Mouse (Mus musculus): ENCODE data around the gene Txndc5. TPM values are rescaled to one million over a fixed set of nuclear protein-coding genes. Genes with fewer than 3 reads are reported as not detected.

Gene Txndc5
- total and polyA plus RNA-seq, 3 experiments = 29.7 to 39.5 (median 34.7) TPM

- WGBS = 88% methylated on average over 6 of the region's 6 CpGs
Observed at GRCm38 (mm10) chr13:38529576-38529975, 952 bp upstream of the Txndc5 start.

GRCm38 (mm10) chr13:38527797-38528650 lies 600 bp downstream of the Txndc5 start:
- peak; percentile 92 to 97 for DNase-seq
- Histone ChIP-seq H3K9ac (ENCODE audit: low read depth, low read length) (peak overlapping the region; percentile 82), H3K27me3 (ENCODE audit: control insufficient read depth, insufficient read depth, low read length) (no peaks in the 10 kb centered on the region), H3K36me3 (ENCODE audit: control insufficient read depth, insufficient read depth, low read length) (peaks cover 2% of the 10 kb centered on the region), H3K27ac (peak overlapping the region; percentile 91), H3K4me1 (ENCODE audit: control insufficient read depth, insufficient read depth, low read length) (peaks cover 4% of the 10 kb centered on the region), H3K4me3 (peak overlapping the region; percentile 98), H3K79me2 (replicated peaks; ENCODE audit: control insufficient read depth, insufficient read depth, low read length) (no peaks in the 10 kb centered on the region)
- no peak for TF ChIP-seq CTCF (IDR thresholded peaks at IDR 0.05)
- 0 out of 2 replicates have a peak, but pooled peaks have one; percentile 40 for TF ChIP-seq EP300 (IDR thresholded peaks at IDR 0.05; ENCODE audit: insufficient read depth, low read depth, low read length)
- 0 out of 2 replicates have a peak, but pooled peaks have one; percentile 29 for TF ChIP-seq POLR2A (IDR thresholded peaks at IDR 0.05; ENCODE audit: insufficient read depth, low read depth, low read length)
- intact Hi-C loops (cut with DNase I) = loop anchor here (2.0 to 5.0 kb wide), 2 partner anchors 53 to 181 kb away; partner anchors contain the start of gene Bmp6
- WGBS = under 1% methylated on average over 77 of the region's 87 CpGs

More at GRCm38 (mm10) chr13:38529576-38529975, 952 bp upstream of the Txndc5 start:
- no peak for DNase-seq
- no peak for TF ChIP-seq CTCF (IDR thresholded peaks at IDR 0.05)
- H3K4me1 ChIP-seq (ENCODE audit: control insufficient read depth, insufficient read depth, low read length) = peaks cover 7% of the 10 kb centered on the region
- H3K27ac ChIP-seq = no peak overlapping the region
- H3K27me3 ChIP-seq (ENCODE audit: control insufficient read depth, insufficient read depth, low read length) = no peaks in the 10 kb centered on the region
- peaks cover 2% of the 10 kb centered on the region for H3K36me3 ChIP-seq (ENCODE audit: control insufficient read depth, insufficient read depth, low read length)
- intact Hi-C loops (cut with DNase I) = loop anchor here (2.0 to 5.0 kb wide), 2 partner anchors 51 to 182 kb away; partner anchors contain the start of gene Bmp6
- no peak overlapping the region for H3K4me3 ChIP-seq
- H3K79me2 ChIP-seq (replicated peaks; ENCODE audit: control insufficient read depth, insufficient read depth, low read length) = no peaks in the 10 kb centered on the region
- no peak overlapping the region for H3K9ac ChIP-seq (ENCODE audit: low read depth, low read length)

- Histone ChIP-seq H3K4me3 (peak overlapping the region; percentile 98), H3K36me3 (ENCODE audit: control insufficient read depth, insufficient read depth, low read length) (peaks cover 6% of the 10 kb centered on the region), H3K27me3 (ENCODE audit: control insufficient read depth, insufficient read depth, low read length) (no peaks in the 10 kb centered on the region), H3K79me2 (replicated peaks; ENCODE audit: control insufficient read depth, insufficient read depth, low read length) (no peaks in the 10 kb centered on the region), H3K4me1 (ENCODE audit: control insufficient read depth, insufficient read depth, low read length) (peaks cover 4% of the 10 kb centered on the region), H3K27ac (peak overlapping the region; percentile 91), H3K9ac (ENCODE audit: low read depth, low read length) (peak overlapping the region; percentile 82)
- intact Hi-C loops (cut with DNase I) = loop anchor here (5.0 kb wide), 1 partner anchor 180 kb away; the partner anchor contains the start of gene Bmp6
- TF ChIP-seq EP300 (IDR thresholded peaks at IDR 0.05; ENCODE audit: insufficient read depth, low read depth, low read length) = no peak
- TF ChIP-seq CTCF (IDR thresholded peaks at IDR 0.05) = no peak
- TF ChIP-seq POLR2A (IDR thresholded peaks at IDR 0.05; ENCODE audit: insufficient read depth, low read depth, low read length) = no peak
- DNase-seq = no peak
- 11% methylated on average over 15 of the region's 15 CpGs for WGBS
Observed at GRCm38 (mm10) chr13:38527041-38527796, 1.4 kb downstream of the Txndc5 start.

GRCm38 (mm10) chr13:38526116-38526515 lies 2.5 kb downstream of the Txndc5 start:
- no peak overlapping the region for H3K27ac ChIP-seq
- H3K9ac ChIP-seq (ENCODE audit: low read depth, low read length) = no peak overlapping the region
- no peaks in the 10 kb centered on the region for H3K27me3 ChIP-seq (ENCODE audit: control insufficient read depth, insufficient read depth, low read length)
- no peak for DNase-seq
- H3K79me2 ChIP-seq (replicated peaks; ENCODE audit: control insufficient read depth, insufficient read depth, low read length) = no peaks in the 10 kb centered on the region
- peaks cover 4% of the 10 kb centered on the region for H3K4me1 ChIP-seq (ENCODE audit: control insufficient read depth, insufficient read depth, low read length)
- H3K36me3 ChIP-seq (ENCODE audit: control insufficient read depth, insufficient read depth, low read length) = peaks cover 8% of the 10 kb centered on the region
- 54% methylated on average over 2 of the region's 2 CpGs for WGBS
- intact Hi-C loops (cut with DNase I) = loop anchor here (5.0 kb wide), 1 partner anchor 179 kb away; the partner anchor contains the start of gene Bmp6
- H3K4me3 ChIP-seq = no peak overlapping the region
- TF ChIP-seq EP300 (IDR thresholded peaks at IDR 0.05; ENCODE audit: insufficient read depth, low read depth, low read length) = no peak
- TF ChIP-seq POLR2A (IDR thresholded peaks at IDR 0.05; ENCODE audit: insufficient read depth, low read depth, low read length) = no peak
- TF ChIP-seq CTCF (IDR thresholded peaks at IDR 0.05) = no peak

- H3K27me3 ChIP-seq (ENCODE audit: control insufficient read depth, insufficient read depth, low read length) = no peaks in the 10 kb centered on the region
- H3K36me3 ChIP-seq (ENCODE audit: control insufficient read depth, insufficient read depth, low read length) = peaks cover 8% of the 10 kb centered on the region
- peaks cover 4% of the 10 kb centered on the region for H3K4me1 ChIP-seq (ENCODE audit: control insufficient read depth, insufficient read depth, low read length)
- no peaks in the 10 kb centered on the region for H3K79me2 ChIP-seq (replicated peaks; ENCODE audit: control insufficient read depth, insufficient read depth, low read length)
- no peak overlapping the region for H3K27ac ChIP-seq
- no peak for DNase-seq
- WGBS = 83% methylated on average over 3 of the region's 3 CpGs
- TF ChIP-seq CTCF (IDR thresholded peaks at IDR 0.05) = no peak
- TF ChIP-seq POLR2A (IDR thresholded peaks at IDR 0.05; ENCODE audit: insufficient read depth, low read depth, low read length) = no peak
- TF ChIP-seq EP300 (IDR thresholded peaks at IDR 0.05; ENCODE audit: insufficient read depth, low read depth, low read length) = no peak
- no peak overlapping the region for H3K9ac ChIP-seq (ENCODE audit: low read depth, low read length)
- intact Hi-C loops (cut with DNase I) = loop anchor here (5.0 kb wide), 1 partner anchor 178 kb away; the partner anchor contains the start of gene Bmp6
- H3K4me3 ChIP-seq = no peak overlapping the region
Observed at GRCm38 (mm10) chr13:38525261-38525660, 3.4 kb downstream of the Txndc5 start.

Measured in heart, adult 2 months (tissue).